Mouse (Mus musculus) cortical plate, adult 2 months (tissue): ENCODE results near the gene 1700020N01Rik. TPM values are rescaled to one million over a fixed set of nuclear protein-coding genes. Genes with fewer than 3 reads are reported as not detected.

Source experiments
- H3K27ac ChIP-seq: fragments of 200-500 bp; 2 replicates; pipeline ENCODE4 v1.5.1; 2012; ENCODE audit warnings: low read length, control low read depth, inconsistent platforms; ENCODE audit not compliant: insufficient read depth
- H3K4me1 ChIP-seq: fragments of 200-500 bp; 2 replicates; pipeline ENCODE4 v1.6.1; 2011; ENCODE audit warnings: low read length; ENCODE audit not compliant: control insufficient read depth, insufficient read depth
- H3K4me3 ChIP-seq: fragments of 200-500 bp; 2 replicates; pipeline ENCODE4 v1.5.1; 2011; ENCODE audit warnings: mild to moderate bottlenecking, low read length, control low read depth; ENCODE audit not compliant: insufficient read depth
- CTCF ChIP-seq: fragments of 200-500 bp; IDR thresholded peaks from 2 replicates; pipeline ENCODE4 v1.5.1; 2011; ENCODE audit warnings: mild to moderate bottlenecking, control low read depth, low read length; ENCODE audit not compliant: insufficient read depth; ENCODE audit errors: extremely low read depth
- POLR2A ChIP-seq: fragments of 200-500 bp; IDR thresholded peaks from 2 replicates; pipeline ENCODE4 v1.6.1; 2011; ENCODE audit warnings: mild to moderate bottlenecking, low read length, control low read depth; ENCODE audit not compliant: insufficient read depth; ENCODE audit errors: extremely low read depth
- polyA plus RNA-seq: library from polyadenylated mRNA; depleted of rRNA; stranded (reverse); fragments of >200 nt; gene quantifications from 2 replicates; pipeline ENCODE4 v1.2.3, GENCODE M21; 2012; rRNA removed

Gene 1700020N01Rik
- polyA plus RNA-seq, 1 experiment: not detected

GRCm38 (mm10) chr10:21652426-21653345, 59.7 kb downstream of the 1700020N01Rik start:
- Histone ChIP-seq H3K4me3 (no peak overlapping the region), H3K27ac (peak overlapping the region; percentile 94), H3K4me1 (peaks cover 4% of the 10 kb centered on the region; the same call in 1 of the 2 replicates)
- TF ChIP-seq POLR2A: no peak
- no peak for TF ChIP-seq CTCF

GRCm38 (mm10) chr10:21653469-21653868, 60.5 kb downstream of the 1700020N01Rik start:
- TF ChIP-seq POLR2A (no peak), CTCF (0 out of 2 replicates have a peak, but pooled peaks have one; percentile 8)
- Histone ChIP-seq H3K27ac (peak overlapping the region; percentile 93), H3K4me1 (peaks cover 4% of the 10 kb centered on the region; the same call in 1 of the 2 replicates), H3K4me3 (no peak overlapping the region)

- TF ChIP-seq POLR2A: no peak
- TF ChIP-seq CTCF: no peak
- H3K4me3 ChIP-seq: no peak overlapping the region
- no peaks in the 10 kb centered on the region; the same call in 1 of the 2 replicates for H3K4me1 ChIP-seq
- no peak overlapping the region for H3K27ac ChIP-seq
Observed at GRCm38 (mm10) chr10:21659576-21660246, 66.8 kb downstream of the 1700020N01Rik start.

GRCm38 (mm10) chr10:21668976-21669375, 76.0 kb downstream of the 1700020N01Rik start:
- no peak for TF ChIP-seq POLR2A
- no peak for TF ChIP-seq CTCF
- Histone ChIP-seq H3K27ac (no peak overlapping the region), H3K4me1 (no peaks in the 10 kb centered on the region), H3K4me3 (no peak overlapping the region)

- H3K27ac ChIP-seq: no peak overlapping the region
- H3K4me1 ChIP-seq: no peaks in the 10 kb centered on the region
- TF ChIP-seq POLR2A: no peak
- TF ChIP-seq CTCF: no peak
- no peak overlapping the region for H3K4me3 ChIP-seq
Observed at GRCm38 (mm10) chr10:21669750-21670161, 76.8 kb downstream of the 1700020N01Rik start.

GRCm38 (mm10) chr10:21670168-21670567, 77.2 kb downstream of the 1700020N01Rik start:
- Histone ChIP-seq H3K4me1 (no peaks in the 10 kb centered on the region), H3K4me3 (no peak overlapping the region), H3K27ac (no peak overlapping the region)
- TF ChIP-seq POLR2A (no peak), CTCF (no peak)

Other genes starting within 250 kb of the 1700020N01Rik start
- gene Aldh8a1, start 215.9 kb upstream of the 1700020N01Rik start, polyA plus RNA-seq: 0.11 and 0.38 TPM in 2 replicates